Mouse (Mus musculus) heart, embryonic 15.5 days (tissue): ENCODE data around the gene Ceacam16. TPM values are rescaled to one million over a fixed set of nuclear protein-coding genes. Genes with fewer than 3 reads are reported as not detected.
A peak's percentile ranks its signal among the peaks of the same experiment; 100 is the strongest.

Experiments used
- ATAC-seq: fragments of 200-750 bp; cut with Nextera tagmentation; replicated peaks from 2 replicates; pipeline ENCODE4 v1.8.0; 2017; ENCODE audit warnings: low read depth, moderate TSS enrichment; ENCODE audit not compliant: insufficient number of reproducible peaks, insufficient read depth, low FRiP score
- H3K27ac ChIP-seq: fragments of 300-500 bp; sonication (generic); 2 replicates; pipeline ENCODE4 v1.5.1; 2015; ENCODE audit warnings: mild to moderate bottlenecking, inconsistent platforms
- H3K27me3 ChIP-seq: fragments of 300-500 bp; sonication (generic); 2 replicates; pipeline ENCODE4 v1.6.1; 2015; ENCODE audit warnings: inconsistent platforms
- H3K36me3 ChIP-seq: fragments of 300-500 bp; sonication (generic); 2 replicates; pipeline ENCODE4 v1.6.1; 2015; ENCODE audit warnings: mild to moderate bottlenecking, inconsistent platforms
- H3K4me1 ChIP-seq: fragments of 300-500 bp; sonication (generic); replicated peaks from 2 replicates; pipeline ENCODE4 v1.6.1; 2015; ENCODE audit warnings: inconsistent platforms
- H3K4me2 ChIP-seq: fragments of 300-500 bp; sonication (generic); 2 replicates; pipeline ENCODE4 v1.6.1; 2015; ENCODE audit warnings: inconsistent platforms, mild to moderate bottlenecking, moderate library complexity
- H3K4me3 ChIP-seq: fragments of 300-500 bp; sonication (generic); 2 replicates; pipeline ENCODE4 v1.5.1; 2015; ENCODE audit warnings: mild to moderate bottlenecking, inconsistent platforms
- H3K9ac ChIP-seq: fragments of 300-500 bp; sonication (generic); 2 replicates; pipeline ENCODE4 v1.6.1; 2015; ENCODE audit warnings: mild to moderate bottlenecking, inconsistent platforms
- H3K9me3 ChIP-seq: fragments of 300-500 bp; sonication (generic); replicated peaks from 2 replicates; pipeline ENCODE4 v1.6.1; 2016; ENCODE audit warnings: inconsistent platforms
- WGBS: fragments of 180-500 bp; shearing (Covaris S2); methylation state at CpG from one replicate; pipeline ENCODE4 v1.1.7; 2015; ENCODE audit warnings: mixed read lengths; 5-methylcytosine and 5-hydroxymethylcytosine counted together
- polyA plus RNA-seq: library from polyadenylated mRNA; unstranded; fragments of >200 nt; fragmentation: Nextera tagmentation; extraction: Ambion mirVana; gene quantifications from 2 replicates; pipeline ENCODE4 v1.2.1, GENCODE M21; 2015

The Ceacam16 gene
- polyA plus RNA-seq, 1 experiment from 2014 or later, result not detected

DNA sequence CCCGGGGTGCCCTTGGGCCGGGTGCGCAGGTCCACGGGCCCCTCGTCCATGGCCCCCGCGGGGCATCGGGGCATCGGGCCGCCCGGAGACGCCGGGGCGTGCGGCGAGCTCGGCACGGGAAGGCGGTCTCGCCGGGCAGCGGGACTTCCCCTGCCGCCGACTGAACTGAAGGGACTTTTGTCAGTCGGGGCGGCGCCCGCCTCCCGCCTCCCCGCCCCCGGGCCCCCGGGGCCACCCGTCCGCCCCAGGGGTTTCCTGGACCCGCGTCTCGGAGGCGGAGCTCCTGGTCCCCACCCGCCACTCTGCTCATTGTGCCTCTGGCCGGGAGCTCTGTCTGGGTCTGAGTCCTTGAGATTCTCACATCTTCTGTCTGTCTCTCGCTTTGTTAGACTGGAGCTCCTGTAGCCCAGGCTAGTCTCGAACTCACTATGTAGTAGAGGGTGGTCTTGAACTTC is 38.5 kb downstream of the Ceacam16 start, which contains the start of gene Bcl3:
Gene Bcl3, minus strand, starts transcription at position 167 of the 455 bp plus-strand sequence.
- Histone ChIP-seq H3K27me3 (peaks cover 22% of the 10 kb centered on the region), H3K27ac (peak within 1 kb of the TSS; percentile 74)
- ATAC-seq, result no peak

DNA sequence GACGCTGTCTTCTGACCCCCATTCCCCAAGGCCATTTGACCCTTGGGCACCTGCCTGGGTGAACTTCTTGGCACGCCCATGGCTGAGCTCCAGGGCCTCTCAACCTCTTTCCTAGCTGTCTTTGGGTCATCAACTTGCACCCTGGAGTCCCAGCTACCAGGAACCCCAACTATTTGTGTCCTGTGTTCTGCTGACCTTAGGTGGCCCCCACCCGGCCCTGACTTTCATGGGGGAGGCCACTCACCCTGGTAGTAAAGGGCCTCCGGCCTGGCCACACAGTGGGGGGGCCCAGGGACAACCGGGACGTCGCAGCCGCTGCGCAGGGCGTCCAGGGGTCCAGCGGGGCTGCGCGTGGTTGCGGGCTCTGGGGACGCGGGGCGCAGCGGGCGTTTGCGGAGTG is 38.9 kb downstream of the Ceacam16 start:
- Histone ChIP-seq H3K27me3 (peaks cover 22% of the 10 kb centered on the region), H3K4me2 (peak overlapping the region; percentile 88), H3K27ac (no peak overlapping the region), H3K4me3 (peak overlapping the region; percentile 55), H3K9me3 (no peaks in the 10 kb centered on the region), H3K9ac (peak overlapping the region; percentile 72), H3K4me1 (peaks cover 28% of the 10 kb centered on the region), H3K36me3 (no peaks in the 10 kb centered on the region)
- ATAC-seq, result no peak
- 7% methylated on average over 20 of the region's 20 CpGs for WGBS

More for the DNA sequence above, 38.5 kb downstream of the Ceacam16 start, which contains the start of gene Bcl3:
- peak within 1 kb of the TSS; percentile 88 for H3K4me2 ChIP-seq
- no peaks in the 10 kb centered on the region for H3K36me3 ChIP-seq
- peaks cover 26% of the 10 kb centered on the region for H3K4me1 ChIP-seq
- peak within 1 kb of the TSS; percentile 72 for H3K9ac ChIP-seq
- no peaks in the 10 kb centered on the region for H3K9me3 ChIP-seq
- peak within 1 kb of the TSS; percentile 55 for H3K4me3 ChIP-seq
- WGBS, result 1% methylated on average over 42 of the region's 42 CpGs

DNA sequence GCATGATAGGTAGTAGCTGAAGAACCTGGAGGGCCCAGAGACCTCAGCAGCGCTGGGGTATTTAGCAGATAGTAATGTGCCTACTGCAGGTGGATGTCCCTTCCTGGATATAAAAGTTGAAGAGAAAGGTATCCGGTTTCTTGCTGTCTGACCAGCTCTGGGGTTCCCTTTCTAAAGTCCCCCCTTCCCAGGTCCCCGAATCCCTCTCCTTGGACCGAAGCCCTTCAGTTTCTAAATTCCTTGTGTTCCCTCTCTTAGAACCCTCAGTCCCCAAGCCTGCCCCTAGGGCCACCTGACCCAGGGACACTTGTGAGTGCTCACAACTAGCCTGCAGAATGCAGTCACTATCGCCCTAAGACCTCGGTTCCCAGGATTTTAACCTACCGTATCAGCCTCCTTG is 39.5 kb downstream of the Ceacam16 start:
- no peaks in the 10 kb centered on the region for H3K36me3 ChIP-seq
- no peak overlapping the region for H3K27ac ChIP-seq
- peak overlapping the region; percentile 55 for H3K4me3 ChIP-seq
- H3K9me3 ChIP-seq, result no peaks in the 10 kb centered on the region
- ATAC-seq, result no peak
- peak overlapping the region; percentile 88 for H3K4me2 ChIP-seq
- 68% methylated on average over 7 of the region's 7 CpGs for WGBS
- H3K9ac ChIP-seq, result no peak overlapping the region
- H3K27me3 ChIP-seq, result peaks cover 22% of the 10 kb centered on the region
- peaks cover 34% of the 10 kb centered on the region for H3K4me1 ChIP-seq

DNA sequence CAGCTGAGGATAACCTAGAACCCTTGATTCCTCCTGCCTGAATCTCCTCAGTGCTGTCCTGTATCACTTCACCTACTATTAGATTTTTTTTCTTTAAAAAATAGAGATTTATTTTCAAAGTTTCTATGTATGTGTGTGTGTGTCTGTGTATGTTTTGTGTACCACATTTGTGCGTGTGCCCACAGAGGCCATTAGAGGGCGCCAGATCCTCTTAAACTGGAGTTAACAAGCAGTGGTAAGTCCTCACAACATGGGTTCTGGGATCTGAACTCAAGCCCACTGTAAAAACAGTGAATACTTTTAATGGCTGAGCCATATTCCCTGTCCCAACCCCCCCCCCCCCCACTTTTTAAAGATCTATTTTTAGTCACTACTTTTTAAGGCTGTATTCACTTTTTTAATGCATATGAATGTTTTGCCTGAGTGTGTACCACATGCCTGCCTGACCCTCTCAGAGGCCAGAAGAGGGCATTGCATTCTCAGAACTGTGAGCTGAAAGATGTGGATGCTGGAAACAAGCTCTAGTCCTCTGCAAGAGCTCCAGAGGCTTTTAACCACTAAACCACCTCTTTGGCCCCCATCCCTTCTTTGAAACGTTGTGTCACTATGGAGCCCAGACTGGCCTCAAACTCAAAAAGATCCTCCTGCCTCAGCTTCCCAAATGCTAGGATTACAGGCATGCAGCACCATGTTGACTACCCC is 40.6 kb downstream of the Ceacam16 start:
- no peak overlapping the region for H3K9ac ChIP-seq
- ATAC-seq, result no peak
- H3K4me3 ChIP-seq, result no peak overlapping the region
- no peak overlapping the region for H3K4me2 ChIP-seq
- H3K27me3 ChIP-seq, result peaks cover 23% of the 10 kb centered on the region
- WGBS, result 70% methylated on average over 3 of the region's 3 CpGs
- H3K27ac ChIP-seq, result no peak overlapping the region
- no peaks in the 10 kb centered on the region for H3K9me3 ChIP-seq
- peaks cover 45% of the 10 kb centered on the region for H3K4me1 ChIP-seq
- H3K36me3 ChIP-seq, result no peaks in the 10 kb centered on the region

DNA sequence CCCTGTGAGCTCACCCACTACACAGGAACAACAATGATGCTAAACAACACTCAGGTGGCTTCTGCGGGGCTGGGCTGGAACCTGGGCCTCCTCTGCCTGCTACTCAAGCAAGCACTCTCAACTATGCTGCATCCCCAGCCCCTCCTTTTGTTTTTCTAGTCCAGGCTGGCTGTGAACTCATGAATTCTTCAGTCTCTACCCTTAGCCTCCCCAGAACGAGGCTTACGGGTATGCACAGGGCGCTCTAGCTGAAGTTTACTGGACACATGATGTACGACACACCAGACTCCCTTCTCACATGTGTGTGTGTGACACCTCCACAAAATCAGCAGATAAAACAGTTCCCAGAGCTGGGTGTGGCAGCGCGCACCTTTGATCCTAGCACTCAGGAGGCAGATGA is 42.2 kb downstream of the Ceacam16 start:
- H3K27me3 ChIP-seq, result peaks cover 27% of the 10 kb centered on the region
- H3K9me3 ChIP-seq, result no peaks in the 10 kb centered on the region
- no peak overlapping the region for H3K27ac ChIP-seq
- 77% methylated on average over 7 of the region's 7 CpGs for WGBS
- H3K4me2 ChIP-seq, result no peak overlapping the region
- H3K36me3 ChIP-seq, result no peaks in the 10 kb centered on the region
- no peak for ATAC-seq
- H3K4me1 ChIP-seq, result peaks cover 37% of the 10 kb centered on the region
- H3K4me3 ChIP-seq, result no peak overlapping the region
- no peak overlapping the region for H3K9ac ChIP-seq

DNA sequence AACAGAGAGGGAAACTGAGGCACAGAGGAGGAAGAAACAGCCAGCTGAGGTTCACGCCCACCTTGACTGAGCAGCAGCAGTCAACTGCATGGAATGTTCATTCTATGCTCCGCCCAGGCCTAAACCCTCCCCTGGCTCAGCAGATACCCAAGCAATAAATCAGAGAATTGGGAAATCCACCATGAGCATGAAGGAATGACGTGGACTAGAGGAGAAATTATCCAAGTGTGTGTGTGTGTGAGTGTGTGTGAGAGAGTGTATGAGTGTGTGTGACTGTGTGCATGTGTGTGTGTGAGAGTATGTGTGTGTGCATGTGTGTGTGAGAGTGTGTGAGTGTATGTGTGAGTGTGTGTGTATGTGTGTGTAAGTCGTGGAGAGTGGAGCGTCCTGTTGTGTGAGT is 42.7 kb downstream of the Ceacam16 start:
- peaks cover 27% of the 10 kb centered on the region for H3K27me3 ChIP-seq
- H3K4me2 ChIP-seq, result no peak overlapping the region
- no peak overlapping the region for H3K27ac ChIP-seq
- no peaks in the 10 kb centered on the region for H3K9me3 ChIP-seq
- ATAC-seq, result no peak
- H3K4me1 ChIP-seq, result peaks cover 32% of the 10 kb centered on the region
- 77% methylated on average over 5 of the region's 5 CpGs for WGBS
- H3K36me3 ChIP-seq, result no peaks in the 10 kb centered on the region
- H3K9ac ChIP-seq, result no peak overlapping the region
- H3K4me3 ChIP-seq, result no peak overlapping the region

DNA sequence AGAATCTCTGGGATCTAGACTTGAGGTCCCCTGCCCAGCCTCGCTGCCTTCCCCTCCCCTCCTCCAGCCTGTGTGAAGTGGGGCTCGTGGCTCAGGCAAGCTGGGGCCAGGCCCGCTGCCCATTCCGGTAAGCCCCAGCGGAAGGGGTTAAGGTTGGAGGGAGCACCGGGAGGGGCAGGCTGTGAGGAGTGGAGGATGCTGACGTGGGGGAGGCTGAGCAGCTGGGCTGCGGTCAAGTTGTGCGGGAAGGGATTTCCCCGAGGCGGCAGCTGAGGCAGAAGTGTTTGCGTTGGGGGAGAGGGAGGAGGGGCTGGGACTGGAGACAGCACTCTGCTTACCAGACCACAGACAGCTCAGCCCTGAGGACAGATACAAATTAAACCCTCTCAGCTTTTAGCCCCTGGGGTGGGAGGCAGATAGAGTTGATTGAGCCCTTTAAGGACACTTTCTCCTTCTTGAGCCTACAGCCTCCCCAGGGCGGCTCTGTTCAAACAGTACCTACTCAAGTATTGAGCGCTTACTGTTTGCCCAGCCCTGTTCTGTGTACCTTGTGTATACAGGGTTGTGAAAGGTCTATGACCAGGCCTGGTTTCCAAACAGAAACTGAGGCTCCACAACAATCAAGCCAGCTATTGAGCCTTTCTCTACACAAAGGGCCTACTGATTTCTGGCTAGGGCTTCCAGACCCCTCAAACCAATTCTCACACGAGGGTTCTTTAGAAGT is 43.6 kb downstream of the Ceacam16 start:
- peak overlapping the region; percentile 82 for H3K4me2 ChIP-seq
- no peaks in the 10 kb centered on the region for H3K9me3 ChIP-seq
- H3K27ac ChIP-seq, result peak overlapping the region; percentile 61
- peaks cover 26% of the 10 kb centered on the region for H3K4me1 ChIP-seq
- H3K4me3 ChIP-seq, result peak overlapping the region; percentile 53
- H3K9ac ChIP-seq, result 0 out of 2 replicates have a peak overlapping the region, but pooled peaks have one; percentile 12
- ATAC-seq, result peak; percentile 17; the same call in 1 of the 2 replicates
- peaks cover 27% of the 10 kb centered on the region for H3K27me3 ChIP-seq
- WGBS, result 13% methylated on average over 15 of the region's 15 CpGs
- no peaks in the 10 kb centered on the region for H3K36me3 ChIP-seq

DNA sequence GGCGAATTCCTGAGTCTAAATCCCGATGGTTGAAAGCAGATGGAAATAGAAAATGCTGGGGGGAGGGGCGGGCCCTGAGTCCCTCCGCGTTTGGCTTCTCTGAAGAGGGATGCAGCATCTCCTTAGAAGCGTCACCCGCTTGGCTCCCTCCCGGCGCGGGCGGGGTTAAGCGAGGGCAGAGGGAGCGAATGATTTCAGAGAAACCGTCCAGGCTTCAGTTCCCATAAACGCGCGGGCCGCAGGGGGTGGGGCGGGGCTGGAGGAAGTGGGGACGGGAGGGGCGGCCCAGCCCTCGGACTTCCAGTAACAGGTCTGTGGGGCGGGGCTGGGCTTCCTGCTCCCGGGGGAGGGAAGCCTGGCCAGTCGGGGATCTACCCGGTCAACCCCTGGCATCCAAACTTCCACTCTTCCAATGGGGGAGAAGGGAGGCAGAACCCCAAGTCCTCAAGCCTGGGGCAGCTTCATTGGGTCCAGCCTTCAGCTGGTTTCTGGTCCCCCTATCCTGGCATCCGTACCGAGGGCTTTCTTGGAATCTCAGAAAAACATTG is 44.8 kb downstream of the Ceacam16 start:
- Histone ChIP-seq H3K4me2 (peak overlapping the region; percentile 82), H3K27me3 (peaks cover 24% of the 10 kb centered on the region), H3K4me1 (peaks cover 20% of the 10 kb centered on the region), H3K9ac (peak overlapping the region; percentile 57), H3K27ac (peak overlapping the region; percentile 61; the same call in 1 of the 2 replicates), H3K9me3 (no peaks in the 10 kb centered on the region), H3K36me3 (no peaks in the 10 kb centered on the region), H3K4me3 (peak overlapping the region; percentile 53)
- WGBS, result 0% methylated on average over 27 of the region's 28 CpGs
- ATAC-seq, result peak; percentile 77

DNA sequence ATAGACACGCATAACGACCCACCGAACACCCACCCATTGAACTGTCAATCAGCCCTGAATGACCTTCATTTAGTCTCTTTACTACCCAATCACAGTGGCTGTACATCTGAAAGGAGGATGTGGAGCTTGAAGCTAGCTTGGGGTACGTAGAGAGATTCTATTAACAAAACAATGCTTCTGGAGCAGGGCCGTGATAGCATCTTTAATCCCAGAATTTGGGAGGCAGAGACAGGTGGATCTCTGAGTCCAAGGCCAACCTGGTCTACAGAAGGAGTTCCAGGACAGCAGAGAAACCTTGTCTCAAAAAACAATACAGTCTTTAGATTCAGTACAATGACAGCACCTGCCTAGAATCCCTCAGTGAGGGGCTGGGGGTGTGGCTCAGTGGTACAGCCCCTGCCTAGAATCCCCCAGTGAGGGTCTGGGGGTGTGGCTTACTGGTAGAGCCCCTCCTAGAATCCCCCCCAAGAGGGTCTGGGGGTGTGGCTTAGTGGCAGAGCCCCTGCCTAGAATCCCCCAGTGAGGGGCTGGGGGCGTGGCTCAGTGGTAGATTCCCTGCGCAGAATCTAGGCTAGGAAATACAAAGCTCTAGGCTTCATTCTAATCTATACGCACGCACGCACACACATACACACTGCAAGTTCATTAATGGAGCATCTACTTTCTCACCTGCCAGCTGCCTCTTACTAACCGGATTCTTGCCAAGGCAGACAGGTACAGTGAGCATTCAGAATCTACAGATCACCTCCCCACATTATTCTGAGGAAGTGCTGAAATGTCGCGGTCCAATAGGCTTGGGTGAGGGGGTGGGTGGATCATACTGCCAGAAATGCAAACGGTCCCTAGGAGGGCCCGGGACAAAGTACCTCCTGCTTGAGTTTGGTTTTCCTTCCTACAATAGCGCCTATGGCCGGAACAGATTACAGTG is 45.5 kb downstream of the Ceacam16 start:
- Histone ChIP-seq H3K4me3 (peak overlapping the region; percentile 53), H3K36me3 (no peaks in the 10 kb centered on the region), H3K4me2 (peak overlapping the region; percentile 82), H3K4me1 (peaks cover 24% of the 10 kb centered on the region), H3K27me3 (peaks cover 27% of the 10 kb centered on the region), H3K27ac (peak overlapping the region; percentile 13; the same call in 1 of the 2 replicates), H3K9me3 (no peaks in the 10 kb centered on the region), H3K9ac (peak overlapping the region; percentile 57)
- ATAC-seq, result peak; percentile 23; the same call in 1 of the 2 replicates
- WGBS, result 30% methylated on average over 17 of the region's 17 CpGs

DNA sequence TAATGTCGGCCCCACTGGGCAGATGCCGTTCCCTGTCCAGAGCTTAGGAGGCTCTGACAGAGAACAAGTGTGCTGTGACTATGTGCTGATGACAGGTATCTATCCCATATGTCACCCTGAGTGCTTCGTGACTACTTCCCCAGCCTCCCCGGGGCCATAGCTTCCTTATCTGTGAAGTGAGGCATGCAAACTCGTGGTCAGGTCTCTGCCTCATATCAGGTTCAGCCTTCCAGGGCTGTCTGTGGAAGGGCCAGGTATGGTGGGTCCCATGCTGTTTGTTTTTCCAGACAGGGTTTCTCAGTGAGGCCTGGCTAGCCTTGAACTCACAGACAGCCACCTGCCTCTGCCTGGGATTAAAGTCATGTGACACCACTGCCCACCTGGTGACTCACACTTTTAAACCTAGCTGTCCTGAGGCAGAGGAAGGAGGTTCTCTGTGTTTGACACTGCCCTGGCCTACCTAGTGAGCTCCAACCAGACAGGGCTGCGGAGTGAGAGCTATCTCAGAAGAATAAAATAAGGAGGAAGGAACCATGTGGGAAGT is 47.4 kb downstream of the Ceacam16 start:
- H3K36me3 ChIP-seq, result no peaks in the 10 kb centered on the region

More for the DNA sequence above, 47.4 kb downstream of the Ceacam16 start:
- ATAC-seq, result no peak
- H3K4me2 ChIP-seq, result no peak overlapping the region
- H3K9me3 ChIP-seq, result no peaks in the 10 kb centered on the region
- peaks cover 31% of the 10 kb centered on the region for H3K27me3 ChIP-seq
- 46% methylated on average over 6 of the region's 6 CpGs for WGBS
- no peak overlapping the region for H3K4me3 ChIP-seq
- H3K9ac ChIP-seq, result no peak overlapping the region
- H3K4me1 ChIP-seq, result peaks cover 33% of the 10 kb centered on the region
- H3K27ac ChIP-seq, result no peak overlapping the region
